Mouse (Mus musculus) hindbrain, embryonic 11.5 days (tissue): ENCODE measurements around the gene Rab25. TPM values are rescaled to one million over a fixed set of nuclear protein-coding genes. Genes with fewer than 3 reads are reported as not detected.

Experiments
- ATAC-seq: fragments of 200-750 bp; cut with Nextera tagmentation; 2 replicates; pipeline ENCODE4 v1.8.0; 2017; ENCODE audit warnings: mild to moderate bottlenecking, moderate TSS enrichment, moderate library complexity; ENCODE audit not compliant: low FRiP score
- DNase-seq: peaks from one replicate; pipeline ENCODE4 v3.0.0-alpha.2; 2015; ENCODE audit warnings: low spot score
- H3K27ac ChIP-seq: fragments of 300-500 bp; sonication (generic); 2 replicates; pipeline ENCODE4 v1.5.1; 2014; ENCODE audit warnings: mild to moderate bottlenecking, low read depth, low read length
- H3K27me3 ChIP-seq: fragments of 300-500 bp; sonication (generic); 2 replicates; pipeline ENCODE4 v1.6.1; 2014; ENCODE audit warnings: mild to moderate bottlenecking, low read length, moderate library complexity, mixed read lengths; ENCODE audit not compliant: control insufficient read depth, insufficient read depth
- H3K36me3 ChIP-seq: fragments of 300-500 bp; sonication (generic); 2 replicates; pipeline ENCODE4 v1.6.1; 2014; ENCODE audit warnings: mild to moderate bottlenecking, low read length, moderate library complexity, mixed read lengths; ENCODE audit not compliant: control insufficient read depth, insufficient read depth
- H3K4me1 ChIP-seq: fragments of 300-500 bp; sonication (generic); replicated peaks from 2 replicates; pipeline ENCODE4 v1.6.1; 2014; ENCODE audit warnings: low read length, mixed read lengths; ENCODE audit not compliant: control insufficient read depth, insufficient read depth
- H3K4me2 ChIP-seq: fragments of 300-500 bp; sonication (generic); replicated peaks from 2 replicates; pipeline ENCODE4 v1.6.1; 2014; ENCODE audit warnings: mild to moderate bottlenecking, low read depth, low read length
- H3K4me3 ChIP-seq: fragments of 300-500 bp; sonication (generic); 2 replicates; pipeline ENCODE4 v1.5.1; 2014; ENCODE audit warnings: low read depth, low read length
- H3K9ac ChIP-seq: fragments of 300-500 bp; sonication (generic); 2 replicates; pipeline ENCODE4 v1.6.1; 2014; ENCODE audit warnings: low read depth, low read length
- H3K9me3 ChIP-seq: fragments of 300-500 bp; sonication (generic); 2 replicates; pipeline ENCODE4 v1.6.1; 2016; ENCODE audit warnings: low read length; ENCODE audit not compliant: control insufficient read depth
- WGBS: fragments of 180-500 bp; shearing (Covaris S2); extraction: QIAGEN DNeasy Blood & Tissue Kit; methylation state at CpG from one replicate; pipeline ENCODE4 v1.1.7; 2014; 5-methylcytosine and 5-hydroxymethylcytosine counted together
- polyA plus RNA-seq: library from polyadenylated mRNA; unstranded; fragments of >200 nt; fragmentation: Nextera tagmentation; extraction: Ambion mirVana; gene quantifications from 2 replicates; pipeline ENCODE4 v1.2.1, GENCODE M21; 2014

Rab25 gene
- polyA plus RNA-seq, 1 experiment from 2014 or later, result 1.8 TPM

- Histone ChIP-seq H3K27ac (no peak overlapping the region), H3K4me1 (peaks cover 4% of the 10 kb centered on the region; the same call in 1 of the 2 replicates), H3K27me3 (no peaks in the 10 kb centered on the region), H3K9me3 (no peaks in the 10 kb centered on the region), H3K36me3 (no peaks in the 10 kb centered on the region), H3K9ac (no peak overlapping the region), H3K4me2 (no peak overlapping the region), H3K4me3 (no peak overlapping the region)
- WGBS, result 89% methylated on average over 2 of the region's 2 CpGs
- no peak for ATAC-seq
- no peak for DNase-seq
Measured at GRCm38 (mm10) chr3:88516407-88516806, 31.7 kb downstream of the Rab25 start.

- H3K36me3 ChIP-seq, result no peaks in the 10 kb centered on the region
- ATAC-seq (no peak), DNase-seq (no peak)
- WGBS, result 100% methylated on average over 2 of the region's 2 CpGs
- no peak overlapping the region for H3K4me2 ChIP-seq
- peaks cover 10% of the 10 kb centered on the region for H3K4me1 ChIP-seq
- no peak overlapping the region for H3K9ac ChIP-seq
- H3K4me3 ChIP-seq, result no peak overlapping the region
- H3K27ac ChIP-seq, result no peak overlapping the region
- no peaks in the 10 kb centered on the region for H3K9me3 ChIP-seq
- H3K27me3 ChIP-seq, result no peaks in the 10 kb centered on the region
Measured at GRCm38 (mm10) chr3:88515095-88515386, 33.1 kb downstream of the Rab25 start.

GRCm38 (mm10) chr3:88514231-88515094 is 33.6 kb downstream of the Rab25 start:
- Histone ChIP-seq H3K9me3 (no peaks in the 10 kb centered on the region), H3K9ac (no peak overlapping the region), H3K27ac (no peak overlapping the region), H3K4me3 (no peak overlapping the region), H3K4me1 (peaks cover 10% of the 10 kb centered on the region), H3K4me2 (no peak overlapping the region), H3K27me3 (no peaks in the 10 kb centered on the region), H3K36me3 (no peaks in the 10 kb centered on the region)
- ATAC-seq, result no peak
- DNase-seq, result no peak
- WGBS, result 85% methylated on average over 10 of the region's 10 CpGs

GRCm38 (mm10) chr3:88513546-88514115 is 34.5 kb downstream of the Rab25 start:
- DNase-seq (no peak), ATAC-seq (no peak)
- no peaks in the 10 kb centered on the region for H3K36me3 ChIP-seq
- H3K9me3 ChIP-seq, result no peaks in the 10 kb centered on the region
- no peak overlapping the region for H3K9ac ChIP-seq
- H3K27ac ChIP-seq, result no peak overlapping the region
- 81% methylated on average over 7 of the region's 7 CpGs for WGBS
- no peak overlapping the region for H3K4me2 ChIP-seq
- H3K4me3 ChIP-seq, result no peak overlapping the region
- no peaks in the 10 kb centered on the region for H3K27me3 ChIP-seq
- peaks cover 10% of the 10 kb centered on the region for H3K4me1 ChIP-seq

- H3K36me3 ChIP-seq, result no peaks in the 10 kb centered on the region
- H3K9me3 ChIP-seq, result no peaks in the 10 kb centered on the region
- no peak overlapping the region for H3K27ac ChIP-seq
- DNase-seq (no peak), ATAC-seq (no peak)
- peaks cover 10% of the 10 kb centered on the region for H3K4me1 ChIP-seq
- H3K27me3 ChIP-seq, result no peaks in the 10 kb centered on the region
- no peak overlapping the region for H3K9ac ChIP-seq
- H3K4me2 ChIP-seq, result no peak overlapping the region
- no peak overlapping the region for H3K4me3 ChIP-seq
- 44% methylated on average over 12 of the region's 15 CpGs for WGBS
Measured at GRCm38 (mm10) chr3:88512896-88513545, 35.1 kb downstream of the Rab25 start.

GRCm38 (mm10) chr3:88512141-88512895 is 35.8 kb downstream of the Rab25 start:
- H3K4me2 ChIP-seq, result no peak overlapping the region
- H3K4me1 ChIP-seq, result peaks cover 10% of the 10 kb centered on the region
- DNase-seq (no peak), ATAC-seq (no peak)
- H3K9ac ChIP-seq, result no peak overlapping the region
- no peaks in the 10 kb centered on the region for H3K36me3 ChIP-seq
- no peaks in the 10 kb centered on the region for H3K9me3 ChIP-seq
- no peak overlapping the region for H3K27ac ChIP-seq
- WGBS, result 39% methylated on average over 6 of the region's 6 CpGs
- H3K4me3 ChIP-seq, result no peak overlapping the region
- H3K27me3 ChIP-seq, result no peaks in the 10 kb centered on the region

GRCm38 (mm10) chr3:88511559-88511958 is 36.5 kb downstream of the Rab25 start:
- DNase-seq (no peak), ATAC-seq (no peak)
- no peaks in the 10 kb centered on the region for H3K27me3 ChIP-seq
- H3K4me1 ChIP-seq, result peaks cover 10% of the 10 kb centered on the region
- no peak overlapping the region for H3K27ac ChIP-seq
- no peak overlapping the region for H3K4me3 ChIP-seq
- no peak overlapping the region for H3K9ac ChIP-seq
- H3K36me3 ChIP-seq, result no peaks in the 10 kb centered on the region
- no peaks in the 10 kb centered on the region for H3K9me3 ChIP-seq
- H3K4me2 ChIP-seq, result no peak overlapping the region
- WGBS, result 51% methylated on average over 4 of the region's 4 CpGs

- ATAC-seq (peak; percentile 11; the same call in 1 of the 2 replicates), DNase-seq (no peak)
- peak overlapping the region; percentile 70 for H3K27ac ChIP-seq
- peak overlapping the region; percentile 10 for H3K4me3 ChIP-seq
- H3K4me1 ChIP-seq, result peaks cover 10% of the 10 kb centered on the region
- 56% methylated on average over 13 of the region's 13 CpGs for WGBS
- H3K9me3 ChIP-seq, result no peaks in the 10 kb centered on the region
- H3K4me2 ChIP-seq, result peak overlapping the region; percentile 33
- H3K27me3 ChIP-seq, result no peaks in the 10 kb centered on the region
- peak overlapping the region; percentile 29 for H3K9ac ChIP-seq
- no peaks in the 10 kb centered on the region for H3K36me3 ChIP-seq
Measured at GRCm38 (mm10) chr3:88510421-88511289, 37.4 kb downstream of the Rab25 start.
